Mouse (Mus musculus) ES-E14 (cell line): ENCODE results near the gene Atl2.

ENCODE experiments used
- HCFC1 ChIP-seq: IDR thresholded peaks from 2 replicates; pipeline ENCODE4 v1.6.1; 2012; ENCODE audit warnings: low read length, inconsistent platforms, borderline replicate concordance; ENCODE audit not compliant: insufficient read depth
- ZC3H11A ChIP-seq: IDR thresholded peaks from 2 replicates; pipeline ENCODE4 v1.6.1; 2012; ENCODE audit warnings: low read depth, mild to moderate bottlenecking, inconsistent platforms, low read length, borderline replicate concordance
- ZNF384 ChIP-seq: IDR thresholded peaks from 2 replicates; pipeline ENCODE4 v1.6.1; 2012; ENCODE audit warnings: low read depth, low read length, inconsistent platforms

DNA sequence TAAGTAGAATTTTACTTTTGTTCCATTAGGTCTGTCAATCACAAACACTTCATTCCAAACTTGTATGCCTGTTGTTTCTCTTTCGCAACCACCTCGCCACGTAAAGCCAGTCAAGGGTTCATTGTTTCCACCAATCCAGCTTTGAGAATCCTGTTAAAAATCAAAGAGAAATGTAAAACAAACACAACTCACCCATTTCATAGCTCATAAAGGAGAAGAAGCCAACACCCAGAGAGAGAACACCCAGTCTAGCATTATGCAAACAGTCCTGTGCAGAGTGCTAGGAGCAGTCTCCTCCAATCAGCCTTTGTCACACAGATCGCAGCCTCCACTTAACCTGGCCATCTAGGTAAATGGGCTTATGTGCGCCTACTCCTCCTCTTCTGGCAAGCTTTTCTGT, 30.9 kb downstream of the Atl2 start:
- TF ChIP-seq ZC3H11A (no peak), HCFC1 (no peak), ZNF384 (no peak)
